Mouse (Mus musculus) hindbrain, embryonic 13.5 days (tissue): ENCODE measurements around the gene Mpv17l2. TPM values are rescaled to one million over a fixed set of nuclear protein-coding genes. Genes with fewer than 3 reads are reported as not detected.

Experiments
- ATAC-seq: fragments of 200-750 bp; cut with Nextera tagmentation; 2 replicates; pipeline ENCODE4 v1.8.0; 2017; ENCODE audit warnings: moderate TSS enrichment; ENCODE audit not compliant: low FRiP score
- H3K27ac ChIP-seq: fragments of 300-500 bp; sonication (generic); 2 replicates; pipeline ENCODE4 v1.5.1; 2015; ENCODE audit warnings: inconsistent platforms, mild to moderate bottlenecking, moderate library complexity
- H3K27me3 ChIP-seq: fragments of 300-500 bp; sonication (generic); 2 replicates; pipeline ENCODE4 v1.6.1; 2015; ENCODE audit warnings: mild to moderate bottlenecking, inconsistent platforms
- H3K36me3 ChIP-seq: fragments of 300-500 bp; sonication (generic); 2 replicates; pipeline ENCODE4 v1.6.1; 2015; ENCODE audit warnings: mild to moderate bottlenecking, inconsistent platforms
- H3K4me1 ChIP-seq: fragments of 300-500 bp; sonication (generic); replicated peaks from 2 replicates; pipeline ENCODE4 v1.6.1; 2015; ENCODE audit warnings: inconsistent platforms
- H3K4me2 ChIP-seq: fragments of 300-500 bp; sonication (generic); 2 replicates; pipeline ENCODE4 v1.6.1; 2015; ENCODE audit warnings: inconsistent platforms, mild to moderate bottlenecking, moderate library complexity
- H3K4me3 ChIP-seq: fragments of 300-500 bp; sonication (generic); 2 replicates; pipeline ENCODE4 v1.5.1; 2015; ENCODE audit warnings: mild to moderate bottlenecking, inconsistent platforms
- H3K9ac ChIP-seq: fragments of 300-500 bp; sonication (generic); 2 replicates; pipeline ENCODE4 v1.6.1; 2015; ENCODE audit warnings: mild to moderate bottlenecking, inconsistent platforms
- H3K9me3 ChIP-seq: fragments of 300-500 bp; sonication (generic); 2 replicates; pipeline ENCODE4 v1.6.1; 2016; ENCODE audit warnings: inconsistent platforms
- WGBS: fragments of 180-500 bp; shearing (Covaris S2); methylation state at CpG from one replicate; pipeline ENCODE4 v1.1.7; 2015; 5-methylcytosine and 5-hydroxymethylcytosine counted together
- polyA plus RNA-seq: library from polyadenylated mRNA; unstranded; fragments of >200 nt; fragmentation: Nextera tagmentation; extraction: Ambion mirVana; gene quantifications from 2 replicates; pipeline ENCODE4 v1.2.1, GENCODE M21; 2015

Mpv17l2 gene
- polyA plus RNA-seq, 1 experiment from 2014 or later = 44.5 TPM

DNA sequence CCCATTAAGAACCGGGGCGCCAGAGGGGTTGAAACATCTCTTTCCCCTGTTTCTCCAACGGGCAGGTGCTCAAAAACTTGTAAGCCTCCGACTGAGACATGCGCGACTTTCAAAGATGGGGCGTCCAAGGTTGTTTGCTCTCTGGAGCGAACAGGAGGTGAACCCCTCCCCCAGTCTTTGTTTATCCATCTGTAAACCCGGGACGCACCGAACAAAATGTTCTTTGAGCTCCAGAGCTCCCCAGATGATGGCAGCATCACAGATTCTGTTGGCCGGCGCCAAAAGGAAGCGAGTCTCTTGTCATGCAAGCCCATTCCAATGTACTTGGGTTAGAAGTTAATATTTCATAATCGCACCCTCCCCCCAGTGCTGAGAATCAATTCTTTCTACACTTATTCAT lies 37.5 kb upstream of the Mpv17l2 start:
- H3K9me3 ChIP-seq = no peaks in the 10 kb centered on the region
- peak overlapping the region; percentile 75; the same call in 1 of the 2 replicates for H3K9ac ChIP-seq
- H3K4me3 ChIP-seq = peak overlapping the region; percentile 53
- no peaks in the 10 kb centered on the region for H3K36me3 ChIP-seq
- 11% methylated on average over 15 of the region's 15 CpGs for WGBS
- peak overlapping the region; percentile 87 for H3K4me2 ChIP-seq
- no peak for ATAC-seq
- no peak overlapping the region for H3K27ac ChIP-seq
- H3K27me3 ChIP-seq = peaks cover 56% of the 10 kb centered on the region
- H3K4me1 ChIP-seq = peaks cover 35% of the 10 kb centered on the region

DNA sequence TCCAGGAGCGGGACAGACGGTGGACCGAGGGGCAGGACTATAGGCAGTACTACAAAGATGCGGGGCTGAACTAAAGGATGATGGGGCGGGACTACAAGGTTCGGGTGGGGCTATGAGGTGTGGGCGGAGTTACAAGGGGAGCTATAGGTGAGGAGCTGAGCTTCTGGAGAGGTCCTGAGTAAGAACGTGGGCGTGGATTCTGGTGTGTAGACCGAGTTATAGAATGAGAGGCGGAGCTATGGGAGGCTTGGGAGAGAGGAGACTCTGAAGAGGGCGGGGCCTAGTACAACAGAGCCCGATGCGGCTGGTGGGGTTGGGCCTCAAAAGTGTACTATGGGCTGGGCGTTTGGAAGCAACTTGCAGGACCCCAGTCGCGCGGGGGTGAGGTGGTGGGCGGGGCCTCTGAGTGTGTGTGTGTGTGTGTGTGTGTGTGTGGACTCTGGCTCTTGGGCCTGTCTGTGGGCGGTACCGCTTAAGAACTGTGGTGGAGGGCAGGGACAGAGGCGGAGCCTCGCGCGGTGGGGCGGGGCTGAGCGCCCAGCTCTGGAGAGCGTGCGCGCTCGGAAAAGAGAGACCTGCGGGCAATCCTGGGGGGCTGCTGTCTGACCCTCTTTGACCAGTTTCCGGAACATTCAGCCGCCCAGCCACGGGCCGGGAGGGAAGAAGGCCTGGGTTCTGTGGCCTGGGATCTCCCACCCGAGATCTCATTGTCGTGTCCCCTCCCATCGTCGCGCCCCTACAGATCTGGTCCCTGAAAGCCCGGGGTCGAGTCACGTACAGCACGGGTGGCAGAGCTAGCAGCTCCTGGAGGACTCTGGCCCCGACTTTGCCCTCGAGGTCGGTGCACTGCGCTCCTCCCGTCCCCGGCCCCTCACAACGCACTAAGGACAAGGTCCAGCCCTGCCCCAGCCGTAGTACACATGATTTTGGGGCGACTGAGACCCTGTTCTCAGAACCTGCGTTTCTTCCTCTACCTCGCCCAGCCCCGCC lies 36.6 kb upstream of the Mpv17l2 start:
- Histone ChIP-seq H3K9me3 (no peaks in the 10 kb centered on the region), H3K27me3 (peaks cover 47% of the 10 kb centered on the region), H3K36me3 (no peaks in the 10 kb centered on the region), H3K4me1 (peaks cover 42% of the 10 kb centered on the region), H3K9ac (peak overlapping the region; percentile 75), H3K27ac (peak overlapping the region; percentile 48; the same call in 1 of the 2 replicates), H3K4me2 (peak overlapping the region; percentile 87), H3K4me3 (peak overlapping the region; percentile 53)
- under 1% methylated on average over 52 of the region's 57 CpGs for WGBS
- peak; percentile 82 for ATAC-seq

DNA sequence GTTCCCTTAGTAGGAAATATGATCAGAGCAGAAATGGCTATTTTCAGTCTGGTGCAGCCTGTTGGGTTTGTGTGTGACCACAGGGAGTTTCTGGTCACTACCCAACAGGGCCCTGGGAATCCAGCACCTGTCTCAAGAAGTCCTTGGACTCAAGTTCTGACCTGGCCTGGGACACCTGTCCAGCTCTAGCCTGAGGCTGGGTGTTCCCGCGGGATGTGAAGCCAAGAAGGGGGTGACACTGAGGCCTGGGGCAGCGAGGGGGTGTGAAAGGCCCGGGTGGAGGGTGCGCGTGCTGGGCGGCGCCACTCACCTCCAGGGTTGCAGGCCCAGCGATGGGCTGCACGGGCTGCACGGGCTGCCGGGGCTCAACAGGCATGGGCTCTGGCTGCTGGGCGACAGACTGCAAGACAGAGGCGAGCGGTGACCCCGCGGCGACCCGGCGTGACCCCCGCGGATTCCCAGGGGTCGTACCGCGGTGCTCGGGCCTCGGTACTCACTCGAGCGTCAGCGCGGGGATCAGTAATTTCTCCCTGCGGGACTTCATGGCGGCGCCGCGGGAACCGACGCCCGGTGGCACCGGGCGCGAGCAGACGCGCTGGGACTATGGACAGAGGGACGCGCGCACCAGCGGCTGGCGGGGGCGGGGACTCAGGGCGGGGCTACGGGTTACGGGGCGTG lies 35.8 kb upstream of the Mpv17l2 start:
- peak overlapping the region; percentile 44 for H3K27ac ChIP-seq
- ATAC-seq = peak; percentile 1; the same call in 1 of the 2 replicates
- H3K4me3 ChIP-seq = peak overlapping the region; percentile 53
- peak overlapping the region; percentile 87 for H3K4me2 ChIP-seq
- no peaks in the 10 kb centered on the region for H3K9me3 ChIP-seq
- under 1% methylated on average over 54 of the region's 54 CpGs for WGBS
- peaks cover 46% of the 10 kb centered on the region for H3K4me1 ChIP-seq
- peak overlapping the region; percentile 75 for H3K9ac ChIP-seq
- no peaks in the 10 kb centered on the region for H3K36me3 ChIP-seq
- H3K27me3 ChIP-seq = peaks cover 38% of the 10 kb centered on the region

DNA sequence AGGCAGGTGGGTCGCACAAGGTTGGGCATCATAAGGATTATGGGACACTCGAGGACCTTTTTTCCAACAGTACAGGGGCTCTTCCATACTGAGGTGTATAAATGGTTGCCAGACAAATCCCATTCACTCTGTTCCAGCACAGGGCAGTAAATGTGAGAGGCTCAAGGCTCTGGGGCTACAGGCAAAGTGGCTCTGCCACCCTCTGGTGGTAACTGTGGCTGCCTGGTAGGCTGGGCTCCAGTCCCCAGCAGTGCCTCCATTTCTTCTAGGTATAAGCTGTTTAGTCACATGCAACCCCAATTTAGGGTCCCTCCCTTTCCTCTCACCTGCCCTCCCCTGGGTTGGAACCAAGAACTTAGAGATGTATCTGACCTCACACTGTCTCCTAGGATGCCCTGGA lies 34.6 kb upstream of the Mpv17l2 start:
- Histone ChIP-seq H3K27ac (no peak overlapping the region), H3K4me1 (peaks cover 51% of the 10 kb centered on the region), H3K9ac (no peak overlapping the region), H3K27me3 (peaks cover 30% of the 10 kb centered on the region), H3K4me2 (no peak overlapping the region), H3K36me3 (no peaks in the 10 kb centered on the region), H3K4me3 (no peak overlapping the region), H3K9me3 (no peaks in the 10 kb centered on the region)
- WGBS = 79% methylated on average over 2 of the region's 2 CpGs
- no peak for ATAC-seq

DNA sequence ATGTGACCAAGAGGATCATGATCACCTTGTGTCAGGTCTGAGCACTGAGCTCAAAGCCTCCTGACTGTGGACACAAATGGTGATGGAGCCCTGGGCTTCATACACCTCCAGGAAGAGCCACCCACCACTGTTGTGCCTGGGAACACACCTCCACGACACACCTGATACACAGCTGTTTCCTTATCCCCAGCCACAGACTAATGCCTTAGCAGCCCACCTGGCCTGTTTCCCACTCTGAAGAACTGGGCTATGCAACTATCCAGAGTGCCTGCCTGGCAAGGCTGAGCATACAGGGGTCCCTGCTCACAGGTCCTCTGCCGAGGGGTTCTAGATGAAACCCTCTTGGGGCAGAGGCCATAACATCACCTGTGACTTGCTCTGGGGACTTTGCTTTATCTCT lies 33.5 kb upstream of the Mpv17l2 start:
- Histone ChIP-seq H3K36me3 (0 out of 2 replicates have a peak, but pooled peaks cover 5% of the 10 kb centered on the region), H3K4me1 (peaks cover 52% of the 10 kb centered on the region), H3K4me3 (no peak overlapping the region), H3K9ac (no peak overlapping the region), H3K4me2 (no peak overlapping the region), H3K27ac (no peak overlapping the region), H3K9me3 (no peaks in the 10 kb centered on the region), H3K27me3 (peaks cover 25% of the 10 kb centered on the region)
- 88% methylated on average over 2 of the region's 2 CpGs for WGBS
- ATAC-seq = no peak

DNA sequence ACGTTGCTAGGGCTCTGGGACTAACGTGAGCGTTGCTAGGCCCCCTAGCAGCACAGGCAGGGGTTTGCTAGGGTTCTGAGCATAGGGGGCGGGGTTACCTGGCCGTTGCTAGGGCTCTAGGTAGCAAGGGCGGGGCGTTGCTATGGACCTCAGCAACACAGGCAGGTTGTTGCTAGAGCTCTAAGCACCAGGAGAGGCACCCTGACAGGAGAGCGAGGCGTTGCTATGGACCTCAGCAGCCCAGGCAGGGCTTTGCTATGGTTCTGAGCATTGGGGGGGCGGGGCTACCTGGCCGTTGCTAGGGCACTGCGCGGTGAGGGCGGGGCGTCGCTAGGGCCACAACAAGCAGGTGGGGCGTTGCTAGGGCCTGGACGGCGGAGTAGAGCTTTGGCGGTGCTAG lies 32.0 kb upstream of the Mpv17l2 start:
- peak overlapping the region; percentile 90 for H3K27ac ChIP-seq
- peak overlapping the region; percentile 60 for H3K4me3 ChIP-seq
- H3K36me3 ChIP-seq = peaks cover 19% of the 10 kb centered on the region
- peaks cover 48% of the 10 kb centered on the region for H3K4me1 ChIP-seq
- H3K9ac ChIP-seq = peak overlapping the region; percentile 88
- H3K4me2 ChIP-seq = peak overlapping the region; percentile 69
- no peaks in the 10 kb centered on the region for H3K9me3 ChIP-seq
- peaks cover 24% of the 10 kb centered on the region for H3K27me3 ChIP-seq
- under 1% methylated on average over 20 of the region's 20 CpGs for WGBS
- peak; percentile 56; the same call in 1 of the 2 replicates for ATAC-seq

DNA sequence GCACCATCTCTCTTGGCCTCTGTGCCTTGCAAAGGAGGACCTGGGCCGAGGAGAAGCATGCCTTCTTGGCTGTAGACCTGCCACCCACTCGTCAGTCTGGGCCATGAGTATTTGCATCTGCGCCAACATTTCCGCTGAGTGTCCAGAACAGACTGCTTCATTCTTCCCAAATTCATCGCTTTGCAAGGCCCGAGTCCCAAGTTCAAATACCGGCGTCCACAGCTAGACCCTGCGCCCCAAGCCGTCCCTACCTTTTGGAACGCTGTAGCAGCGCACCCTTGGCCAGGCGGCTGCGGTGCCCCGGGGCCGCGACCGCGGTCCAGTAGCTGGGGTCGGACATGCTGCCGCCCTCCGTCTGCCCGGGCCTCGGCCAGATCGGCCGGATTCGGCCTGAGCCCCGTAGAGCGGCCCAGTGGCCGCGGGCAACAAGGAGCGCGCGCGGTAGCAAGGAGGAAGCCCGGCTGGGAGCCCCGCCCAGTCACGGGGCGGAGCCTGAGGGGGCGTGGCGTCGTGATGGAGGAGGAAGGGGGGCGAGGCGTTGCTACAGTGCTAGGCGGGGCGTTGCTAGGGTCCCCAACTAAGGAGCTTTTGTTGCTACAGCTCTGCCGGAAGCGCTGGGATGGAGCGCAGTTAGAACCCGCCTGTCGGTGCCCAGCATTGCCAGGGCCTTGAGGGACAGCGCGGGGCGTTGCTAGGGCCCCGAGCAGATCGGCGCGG lies 31.4 kb upstream of the Mpv17l2 start:
- H3K27ac ChIP-seq = peak overlapping the region; percentile 90
- H3K9me3 ChIP-seq = no peaks in the 10 kb centered on the region
- H3K4me3 ChIP-seq = peak overlapping the region; percentile 60
- WGBS = 6% methylated on average over 58 of the region's 58 CpGs
- H3K4me2 ChIP-seq = peak overlapping the region; percentile 69
- H3K4me1 ChIP-seq = peaks cover 45% of the 10 kb centered on the region
- ATAC-seq = peak; percentile 87
- peak overlapping the region; percentile 88 for H3K9ac ChIP-seq
- peaks cover 24% of the 10 kb centered on the region for H3K27me3 ChIP-seq
- H3K36me3 ChIP-seq = peaks cover 24% of the 10 kb centered on the region

DNA sequence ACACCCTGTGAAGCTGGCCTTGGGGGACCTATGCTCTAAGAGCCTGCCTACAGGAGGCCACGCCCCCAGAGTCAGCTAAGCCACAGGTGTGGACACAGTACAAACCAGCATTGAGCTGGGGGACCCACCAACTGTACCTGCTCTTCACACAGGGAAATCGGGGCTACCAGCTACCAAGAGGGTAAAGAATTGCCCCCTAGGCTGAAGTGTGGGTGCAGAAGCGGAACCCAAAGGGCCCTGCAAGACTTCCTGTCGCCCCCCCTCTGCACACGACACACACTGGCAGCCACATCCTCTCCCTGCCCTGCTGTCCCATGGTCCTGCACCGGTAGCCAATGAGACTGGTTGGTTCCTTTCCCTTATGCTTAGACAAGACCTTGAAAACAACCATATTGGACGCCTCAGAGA lies 30.6 kb upstream of the Mpv17l2 start:
- Histone ChIP-seq H3K4me1 (peaks cover 40% of the 10 kb centered on the region), H3K4me2 (peak overlapping the region; percentile 69), H3K9ac (peak overlapping the region; percentile 88), H3K36me3 (peaks cover 33% of the 10 kb centered on the region), H3K27ac (no peak overlapping the region), H3K27me3 (peaks cover 24% of the 10 kb centered on the region), H3K9me3 (no peaks in the 10 kb centered on the region), H3K4me3 (peak overlapping the region; percentile 60)
- WGBS = 84% methylated on average over 7 of the region's 7 CpGs
- ATAC-seq = no peak

DNA sequence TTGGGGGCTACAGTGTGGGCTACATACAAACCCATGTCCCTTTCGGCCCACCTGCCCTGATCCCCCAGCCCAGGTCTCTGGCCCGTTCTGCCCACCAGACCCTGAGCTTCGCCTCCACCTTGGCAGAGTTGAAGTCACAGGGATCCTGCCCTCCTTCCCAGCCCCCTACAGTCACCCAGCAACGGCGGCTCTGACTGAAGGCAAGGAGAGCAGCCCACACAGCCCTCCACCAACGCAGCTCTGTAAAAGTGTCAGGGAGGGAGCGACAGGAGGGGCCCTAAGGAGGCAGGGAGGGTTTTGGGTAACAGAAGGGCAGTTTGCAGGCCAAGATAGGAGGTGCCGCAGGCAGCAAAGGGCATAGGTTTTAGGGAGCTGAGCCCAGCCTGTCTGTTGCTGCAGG lies 30.1 kb upstream of the Mpv17l2 start:
- ATAC-seq = no peak
- H3K36me3 ChIP-seq = peaks cover 37% of the 10 kb centered on the region
- H3K4me3 ChIP-seq = peak overlapping the region; percentile 60; the same call in 1 of the 2 replicates
- WGBS = 62% methylated on average over 8 of the region's 8 CpGs
- no peak overlapping the region for H3K27ac ChIP-seq
- H3K27me3 ChIP-seq = peaks cover 24% of the 10 kb centered on the region
- H3K9ac ChIP-seq = peak overlapping the region; percentile 88
- peaks cover 37% of the 10 kb centered on the region for H3K4me1 ChIP-seq
- H3K9me3 ChIP-seq = no peaks in the 10 kb centered on the region
- H3K4me2 ChIP-seq = peak overlapping the region; percentile 69

DNA sequence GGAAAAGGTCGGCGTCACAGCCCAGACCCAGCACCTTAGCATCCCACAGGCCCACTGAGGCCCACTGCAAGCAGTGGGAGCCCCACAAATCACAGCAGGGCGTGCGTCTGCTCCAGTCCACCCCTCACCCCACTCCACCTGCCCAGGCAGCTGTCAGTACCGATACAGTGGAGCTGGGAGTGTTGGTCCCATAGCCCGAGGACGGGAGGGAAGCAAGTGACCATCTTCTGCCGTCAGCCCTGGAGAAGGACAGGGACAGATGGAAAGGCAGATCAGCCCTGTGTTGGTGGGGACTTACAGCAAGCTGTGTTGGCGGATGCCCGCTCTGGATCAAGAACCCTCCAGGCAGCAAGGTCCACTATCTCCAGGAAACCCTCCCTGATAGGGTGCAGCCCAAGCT lies 28.3 kb upstream of the Mpv17l2 start:
- WGBS = 79% methylated on average over 10 of the region's 10 CpGs
- Histone ChIP-seq H3K9ac (peak overlapping the region; percentile 53; the same call in 1 of the 2 replicates), H3K27me3 (peaks cover 20% of the 10 kb centered on the region), H3K4me2 (no peak overlapping the region), H3K27ac (no peak overlapping the region), H3K4me1 (peaks cover 37% of the 10 kb centered on the region), H3K9me3 (no peaks in the 10 kb centered on the region), H3K36me3 (peaks cover 55% of the 10 kb centered on the region), H3K4me3 (no peak overlapping the region)
- ATAC-seq = no peak

DNA sequence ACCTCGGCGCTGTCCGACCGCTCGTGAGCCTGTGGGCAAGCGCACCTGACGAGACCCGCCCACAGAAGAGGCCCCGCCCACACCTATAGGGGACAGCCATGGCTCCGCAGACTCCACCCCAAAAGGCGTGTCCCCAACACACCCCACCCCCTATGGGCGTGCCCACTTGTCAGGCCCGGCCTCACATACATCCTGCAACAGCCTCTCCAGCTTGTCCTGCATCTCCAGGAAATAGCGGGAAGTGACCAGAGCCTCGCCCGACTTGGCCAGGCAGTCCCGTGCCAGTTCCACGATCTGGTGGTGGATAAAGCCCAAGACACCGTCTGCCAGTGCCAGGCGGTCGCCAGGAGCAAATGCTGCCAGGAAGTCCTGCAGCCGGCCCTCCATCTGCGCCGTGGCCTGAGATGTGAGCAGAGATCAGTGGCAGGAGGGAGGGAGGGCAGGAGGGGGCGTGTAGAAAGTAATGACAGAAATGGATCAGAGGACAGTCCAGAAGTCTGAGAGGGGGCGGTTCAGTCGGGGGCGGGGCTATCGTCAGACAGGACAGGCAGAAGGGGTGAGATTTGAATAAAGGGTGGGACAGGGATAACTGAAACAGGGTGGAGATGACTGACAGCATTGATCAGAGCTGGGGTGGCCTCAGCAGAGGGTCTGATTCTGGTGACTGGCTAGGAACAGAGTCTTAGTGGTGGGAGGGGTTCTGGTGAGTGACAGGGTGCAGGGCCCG lies 27.4 kb upstream of the Mpv17l2 start:
- peaks cover 28% of the 10 kb centered on the region for H3K4me1 ChIP-seq
- no peak overlapping the region for H3K27ac ChIP-seq
- no peak overlapping the region for H3K4me3 ChIP-seq
- peaks cover 20% of the 10 kb centered on the region for H3K27me3 ChIP-seq
- H3K36me3 ChIP-seq = peaks cover 65% of the 10 kb centered on the region
- 0 out of 2 replicates have a peak overlapping the region, but pooled peaks have one; percentile 10 for H3K4me2 ChIP-seq
- 24% methylated on average over 30 of the region's 30 CpGs for whole genome bisulfite sequencing
- no peak for ATAC-seq
- 0 out of 2 replicates have a peak overlapping the region, but pooled peaks have one; percentile 53 for H3K9ac ChIP-seq
- H3K9me3 ChIP-seq = no peaks in the 10 kb centered on the region
